Mouse (Mus musculus): ENCODE measurements around the gene Hoxa5.

GRCm38 (mm10) chr6:52184668-52185067 lies 19.7 kb downstream of the Hoxa5 start:
- no peak for TF ChIP-seq CTCF (conservative IDR thresholded peaks at IDR 0.05 in 1 of 2, IDR thresholded peaks at IDR 0.05 in 1 of 2; ENCODE audit: low read depth in 2 of 2, low read length in 2 of 2)
- TF ChIP-seq POLR2A (IDR thresholded peaks at IDR 0.05; ENCODE audit: low read depth, low read length): no peak
- no peak for TF ChIP-seq ELF1 (IDR thresholded peaks at IDR 0.05; ENCODE audit: low read depth, low read length)
- TF ChIP-seq ZKSCAN1 (IDR thresholded peaks at IDR 0.05; ENCODE audit: borderline replicate concordance, low read depth, low read length): no peak
- no peak for TF ChIP-seq HCFC1 (IDR thresholded peaks at IDR 0.05; ENCODE audit: low read depth, low read length)
- no peak for TF ChIP-seq USF1 (IDR thresholded peaks at IDR 0.05; ENCODE audit: low read depth, low read length)
- no peak for TF ChIP-seq USF2 (conservative IDR thresholded peaks at IDR 0.05; ENCODE audit: low read depth, low read length)
